Comparison of ENCODE assay signal across 11 mouse cellular contexts in the genomic region with DNA sequence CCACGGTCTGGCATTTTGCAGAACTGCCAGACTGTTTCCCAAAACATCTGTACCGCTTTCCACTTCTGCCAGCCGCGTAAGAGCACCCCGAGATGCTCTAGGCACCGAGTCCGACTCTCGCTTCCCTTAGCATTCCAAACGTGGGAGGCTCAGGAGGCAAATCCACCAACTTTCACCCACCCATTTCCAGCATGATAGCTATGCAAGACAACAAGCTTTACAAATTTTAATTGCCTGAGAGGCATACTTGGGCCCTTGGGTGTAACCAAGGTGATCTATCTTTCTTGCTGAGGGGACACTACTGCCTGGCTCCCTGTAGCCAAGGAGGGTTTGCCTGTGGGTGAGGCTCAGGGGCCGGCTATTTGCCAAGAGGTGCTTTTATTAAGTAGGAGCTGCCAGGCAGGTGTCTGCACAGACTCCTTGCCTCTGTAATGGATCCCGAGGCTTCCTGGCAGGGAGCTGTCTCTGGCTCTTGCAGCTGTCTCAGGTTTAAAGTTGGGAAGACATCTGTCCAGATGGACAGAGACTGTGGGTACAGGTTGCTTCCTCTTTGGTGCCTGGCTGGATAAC. TPM values are rescaled to one million over a fixed set of nuclear protein-coding genes. Genes with fewer than 3 reads are reported as not detected.
DNase-seq lines count a peak whose midpoint lies in the region; ATAC-seq and TF ChIP-seq lines count a peak whose summit lies in the region.
"Had no signal": no experiment of that assay in that cellular context is flagged by ENCODE, and none has a peak within 500 bp of the region (broad histone marks: within the 10 kb centered on the region; RNA-seq: fewer than 3 reads in every experiment).

No protein-coding gene starts in this region.

- H3K9ac ChIP-seq in limb, embryonic 12.5 days (replicated peaks), result no peak overlapping the region
- H3K9ac ChIP-seq in embryonic facial prominence, embryonic 15.5 days, result no peak overlapping the region
- H3K9ac ChIP-seq in limb, embryonic 14.5 days (ENCODE audit: low read depth, low read length, severe bottlenecking), result no peak overlapping the region
- no peak overlapping the region for H3K9ac ChIP-seq in stomach, embryonic 14.5 days (replicated peaks; ENCODE audit: low read depth, low read length)
- H3K9ac ChIP-seq: forebrain, embryonic 12.5 days; heart, embryonic 15.5 days had no signal

- H3K4me1 ChIP-seq in limb, embryonic 12.5 days (replicated peaks), result peaks cover 6% of the 10 kb centered on the region
- peaks cover 24% of the 10 kb centered on the region for H3K4me1 ChIP-seq in limb, embryonic 10.5 days
- H3K4me1 ChIP-seq in embryonic facial prominence, embryonic 15.5 days, result peaks cover 24% of the 10 kb centered on the region
- 0 out of 2 replicates have a peak, but pooled peaks cover 3% of the 10 kb centered on the region for H3K4me1 ChIP-seq in limb, embryonic 14.5 days (ENCODE audit: control insufficient read depth, insufficient read depth, low read length)
- H3K4me1 ChIP-seq in stomach, embryonic 14.5 days (ENCODE audit: control insufficient read depth, insufficient read depth, low read length), result peaks cover 5% of the 10 kb centered on the region; the same call in 1 of the 2 replicates

- ATAC-seq in limb, embryonic 12.5 days (ENCODE audit: insufficient number of reproducible peaks, insufficient read depth, low FRiP score, low TSS enrichment, low read depth), result no peak
- no peak for ATAC-seq in embryonic facial prominence, embryonic 15.5 days (ENCODE audit: insufficient number of reproducible peaks, low FRiP score, low TSS enrichment, low read depth)
- no peak for ATAC-seq in limb, embryonic 14.5 days (ENCODE audit: low FRiP score, low read depth)
- ATAC-seq in stomach, embryonic 14.5 days (ENCODE audit: insufficient number of reproducible peaks, insufficient read depth, low FRiP score, low read depth), result no peak

- DNase-seq in limb, embryonic 10.5 days (ENCODE audit: low spot score), result no peak
- DNase-seq in limb, embryonic 14.5 days (ENCODE audit: low spot score), result no peak
- DNase-seq in cerebellum, adult 18-20 months, result no peak
- DNase-seq in adrenal gland, adult (ENCODE audit: inconsistent age in 2 of 2, low spot score in 1 of 2), result no peak
- DNase-seq: cerebellum, adult 2 months; gastrocnemius, postnatal 14 days had no signal

- no peak overlapping the region for H3K4me3 ChIP-seq in limb, embryonic 12.5 days (replicated peaks)
- no peak overlapping the region for H3K4me3 ChIP-seq in limb, embryonic 10.5 days
- H3K4me3 ChIP-seq in embryonic facial prominence, embryonic 15.5 days (replicated peaks), result no peak overlapping the region
- no peak overlapping the region for H3K4me3 ChIP-seq in limb, embryonic 14.5 days (replicated peaks; ENCODE audit: low read length)
- no peak overlapping the region for H3K4me3 ChIP-seq in stomach, embryonic 14.5 days (ENCODE audit: low read depth, low read length)
- H3K4me3 ChIP-seq: forebrain, embryonic 12.5 days; heart, embryonic 15.5 days had no signal

- TF ChIP-seq POLR2A in limb, embryonic 14.5 days (IDR thresholded peaks at IDR 0.05; ENCODE audit: borderline replicate concordance, extremely low read depth, insufficient read depth, insufficient read length), result no peak

- H3K27ac ChIP-seq in limb, embryonic 12.5 days, result 0 out of 2 replicates have a peak overlapping the region, but pooled peaks have one; percentile 8
- no peak overlapping the region for H3K27ac ChIP-seq in limb, embryonic 10.5 days
- H3K27ac ChIP-seq in embryonic facial prominence, embryonic 15.5 days (replicated peaks), result peak overlapping the region; percentile 17; the same call in 1 of the 2 replicates
- no peak overlapping the region for H3K27ac ChIP-seq in limb, embryonic 14.5 days (replicated peaks; ENCODE audit: low read depth, low read length)
- 0 out of 2 replicates have a peak overlapping the region, but pooled peaks have one; percentile 39 for H3K27ac ChIP-seq in stomach, embryonic 14.5 days (ENCODE audit: low read length)
- H3K27ac ChIP-seq: forebrain, embryonic 12.5 days; heart, embryonic 15.5 days had no signal

- WGBS in limb, embryonic 12.5 days, result 72% methylated on average over 11 of the region's 11 CpGs
- 77% methylated on average over 11 of the region's 11 CpGs for WGBS in limb, embryonic 10.5 days
- 50% methylated on average over 11 of the region's 11 CpGs for WGBS in embryonic facial prominence, embryonic 15.5 days
- WGBS in limb, embryonic 14.5 days, result 65% methylated on average over 11 of the region's 11 CpGs
- 66% methylated on average over 11 of the region's 11 CpGs for WGBS in stomach, embryonic 14.5 days

- no peaks in the 10 kb centered on the region for H3K36me3 ChIP-seq in limb, embryonic 12.5 days
- no peaks in the 10 kb centered on the region for H3K36me3 ChIP-seq in limb, embryonic 10.5 days
- no peaks in the 10 kb centered on the region for H3K36me3 ChIP-seq in embryonic facial prominence, embryonic 15.5 days
- no peaks in the 10 kb centered on the region for H3K36me3 ChIP-seq in limb, embryonic 14.5 days (ENCODE audit: control insufficient read depth, insufficient read depth, low read length)
- no peaks in the 10 kb centered on the region for H3K36me3 ChIP-seq in stomach, embryonic 14.5 days (ENCODE audit: control insufficient read depth, insufficient read depth, low read length)
- H3K36me3 ChIP-seq: forebrain, embryonic 12.5 days; heart, embryonic 15.5 days had no signal

- H3K9me3 ChIP-seq in limb, embryonic 12.5 days, result no peaks in the 10 kb centered on the region
- H3K9me3 ChIP-seq in limb, embryonic 10.5 days (replicated peaks), result no peaks in the 10 kb centered on the region
- no peaks in the 10 kb centered on the region for H3K9me3 ChIP-seq in embryonic facial prominence, embryonic 15.5 days (replicated peaks)
- no peaks in the 10 kb centered on the region for H3K9me3 ChIP-seq in limb, embryonic 14.5 days (ENCODE audit: control insufficient read depth, low read length)
- no peaks in the 10 kb centered on the region for H3K9me3 ChIP-seq in stomach, embryonic 14.5 days (ENCODE audit: control insufficient read depth, low read depth, low read length)
- H3K9me3 ChIP-seq: forebrain, embryonic 12.5 days; heart, embryonic 15.5 days had no signal

- H3K27me3 ChIP-seq in limb, embryonic 12.5 days, result no peaks in the 10 kb centered on the region; the same call in 1 of the 2 replicates
- H3K27me3 ChIP-seq in limb, embryonic 10.5 days (ENCODE audit: low read depth, poor library complexity, severe bottlenecking), result no peaks in the 10 kb centered on the region
- H3K27me3 ChIP-seq in embryonic facial prominence, embryonic 15.5 days, result no peaks in the 10 kb centered on the region
- no peaks in the 10 kb centered on the region for H3K27me3 ChIP-seq in limb, embryonic 14.5 days (ENCODE audit: control insufficient read depth, insufficient read depth, low read length)
- H3K27me3 ChIP-seq in stomach, embryonic 14.5 days (ENCODE audit: control insufficient read depth, insufficient read depth, low read length), result no peaks in the 10 kb centered on the region

- H3K4me2 ChIP-seq in limb, embryonic 12.5 days, result peak overlapping the region; percentile 28; the same call in 1 of the 2 replicates
- peak overlapping the region; percentile 24 for H3K4me2 ChIP-seq in embryonic facial prominence, embryonic 15.5 days (replicated peaks)
- peak overlapping the region; percentile 7; the same call in 1 of the 2 replicates for H3K4me2 ChIP-seq in limb, embryonic 14.5 days (replicated peaks; ENCODE audit: low read depth, low read length, severe bottlenecking)
- H3K4me2 ChIP-seq in stomach, embryonic 14.5 days (replicated peaks; ENCODE audit: low read depth, low read length), result peak overlapping the region; percentile 16
- H3K4me2 ChIP-seq: forebrain, embryonic 12.5 days; heart, embryonic 15.5 days had no signal

RNA-seq across cellular contexts. Expression of gene Capn8, which starts 2.8 kb away (rescaled TPM):
- polyA plus RNA-seq in limb, embryonic 12.5 days (2016; fragmentation: Nextera tagmentation; extraction: Ambion mirVana), result not detected in 2 replicates
- 0.06 TPM in 1 of 2 replicates, not detected in the other for polyA plus RNA-seq in limb, embryonic 10.5 days (2016; fragmentation: Nextera tagmentation; extraction: Ambion mirVana)
- 0.71 and 0.77 TPM in 2 replicates for polyA plus RNA-seq in embryonic facial prominence, embryonic 15.5 days (2015; fragmentation: Nextera tagmentation; extraction: Ambion mirVana)
- 0.08 TPM in 2 replicates for polyA plus RNA-seq in limb, embryonic 14.5 days (2012; rRNA removed)
- polyA plus RNA-seq in limb, embryonic 14.5 days (2014; fragmentation: Nextera tagmentation; extraction: Ambion mirVana), result 0.08 TPM in 1 of 2 replicates, not detected in the other
- 1.1 and 1.5 TPM in 2 replicates for polyA plus RNA-seq in stomach, embryonic 14.5 days (2014; fragmentation: Nextera tagmentation; extraction: Ambion mirVana)
- polyA plus RNA-seq: heart, embryonic 15.5 days had no signal

RNA-seq across cellular contexts. Expression of gene Capn2, which starts 44.6 kb away (rescaled TPM):
- 134 TPM in 2 replicates for polyA plus RNA-seq in limb, embryonic 12.5 days (2016; fragmentation: Nextera tagmentation; extraction: Ambion mirVana)
- 65.2 and 86.5 TPM in 2 replicates for polyA plus RNA-seq in limb, embryonic 10.5 days (2016; fragmentation: Nextera tagmentation; extraction: Ambion mirVana)
- 132 and 134 TPM in 2 replicates for polyA plus RNA-seq in embryonic facial prominence, embryonic 15.5 days (2015; fragmentation: Nextera tagmentation; extraction: Ambion mirVana)
- 76.7 and 90.5 TPM in 2 replicates for polyA plus RNA-seq in limb, embryonic 14.5 days (2012; rRNA removed)
- polyA plus RNA-seq in limb, embryonic 14.5 days (2014; fragmentation: Nextera tagmentation; extraction: Ambion mirVana), result 119 and 126 TPM in 2 replicates
- polyA plus RNA-seq in stomach, embryonic 14.5 days (2014; fragmentation: Nextera tagmentation; extraction: Ambion mirVana), result 89.2 and 96.4 TPM in 2 replicates

Comparison
In these comparisons a context has a peak if more than half of its experiments do, and no peak if none do; other contexts are left out.
1. H3K27ac ChIP-seq: peak in limb, embryonic 12.5 days (single experiment), embryonic facial prominence, embryonic 15.5 days (single experiment) and stomach, embryonic 14.5 days (single experiment); none in limb, embryonic 10.5 days (single experiment) and limb, embryonic 14.5 days (single experiment).
2. Peak in every context shown above with its lines, with median percentiles within 50 percentile points of each other: H3K4me2 ChIP-seq.